Mouse (Mus musculus): Measurements from ENCODE around the gene Idh1.

GRCm38 (mm10) chr1:65109756-65110435 lies 76.4 kb downstream of the Idh1 start:
- TF ChIP-seq CTCF (IDR thresholded peaks at IDR 0.05; ENCODE audit: low read depth, low read length) (no peak), POLR2A (IDR thresholded peaks at IDR 0.05; ENCODE audit: borderline replicate concordance, low read depth, low read length) (no peak)
